Mouse (Mus musculus) urinary bladder, adult 2 months (tissue): Measurements from ENCODE around the gene Cpsf3. TPM values are rescaled to one million over a fixed set of nuclear protein-coding genes. Genes with fewer than 3 reads are reported as not detected.

ENCODE experiments used
- DNase-seq: peaks from one replicate; pipeline ENCODE4 v3.0.0; 2022; ENCODE audit warnings: low spot score
- polyA plus RNA-seq: library from polyadenylated mRNA; depleted of rRNA; stranded (reverse); fragments of >200 nt; gene quantifications from 2 replicates; pipeline ENCODE4 v1.2.3, GENCODE M21; 2012; rRNA removed

The Cpsf3 gene
- polyA plus RNA-seq, 1 experiment, result 52.6 TPM

DNA sequence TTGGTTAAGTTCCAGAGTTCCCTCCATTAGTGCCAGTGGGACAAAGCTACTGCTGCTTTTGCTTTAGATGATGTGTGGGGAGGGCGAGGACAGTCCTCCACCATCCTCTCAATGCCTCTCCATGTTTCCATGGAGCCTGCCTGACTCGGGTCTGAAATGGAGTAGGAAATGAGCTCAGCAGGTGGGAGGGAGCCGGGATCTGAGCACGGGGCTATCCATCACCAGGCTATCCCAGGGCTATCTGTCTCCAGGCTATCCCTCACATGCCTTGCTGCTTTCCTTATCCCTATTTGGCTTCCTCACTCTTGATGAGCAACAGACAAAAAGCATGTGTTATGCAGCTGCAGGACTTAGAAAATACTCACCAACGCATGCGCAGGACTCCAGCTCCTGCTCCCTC is 46.5 kb downstream of the Cpsf3 start:
- no peak for DNase-seq

DNA sequence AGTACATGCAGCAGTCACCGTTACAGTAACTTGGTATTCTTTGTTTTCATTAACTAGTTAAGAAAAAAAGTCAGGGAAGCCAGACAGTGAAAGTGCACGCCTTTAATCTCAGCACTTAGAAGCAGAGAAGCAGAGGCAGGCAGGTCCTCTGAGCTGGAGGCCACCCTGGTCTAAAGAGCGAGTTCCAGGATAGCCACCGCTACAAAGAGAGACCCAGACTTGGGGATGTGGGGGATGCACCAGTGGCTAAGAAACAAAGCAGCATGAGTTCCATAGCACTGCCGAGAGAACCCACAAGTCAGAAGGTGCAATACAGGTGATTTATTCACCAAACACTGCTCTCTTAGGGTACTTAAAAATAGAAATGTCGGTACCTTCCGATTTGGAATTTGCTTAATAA is 47.8 kb downstream of the Cpsf3 start:
- DNase-seq, result no peak

DNA sequence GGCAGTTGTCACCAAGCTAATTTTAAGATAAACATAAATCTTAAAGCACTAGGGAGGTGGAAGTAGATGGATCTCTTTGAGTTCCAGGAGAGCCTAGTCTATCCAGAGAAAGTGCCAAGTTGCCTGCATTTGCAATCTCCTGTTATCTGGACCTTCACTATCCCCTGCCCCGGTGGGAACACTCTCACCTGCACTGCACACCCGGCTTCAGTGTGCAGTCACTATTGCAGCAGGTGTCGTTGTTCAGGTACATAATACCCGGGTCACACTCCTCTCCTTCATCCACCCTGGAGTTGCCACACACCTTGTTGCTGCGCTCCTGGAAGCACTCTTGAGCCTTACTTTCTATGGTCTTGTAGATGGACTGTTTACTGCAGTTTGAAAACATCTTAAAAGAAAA is 48.6 kb downstream of the Cpsf3 start:
- no peak for DNase-seq

DNA sequence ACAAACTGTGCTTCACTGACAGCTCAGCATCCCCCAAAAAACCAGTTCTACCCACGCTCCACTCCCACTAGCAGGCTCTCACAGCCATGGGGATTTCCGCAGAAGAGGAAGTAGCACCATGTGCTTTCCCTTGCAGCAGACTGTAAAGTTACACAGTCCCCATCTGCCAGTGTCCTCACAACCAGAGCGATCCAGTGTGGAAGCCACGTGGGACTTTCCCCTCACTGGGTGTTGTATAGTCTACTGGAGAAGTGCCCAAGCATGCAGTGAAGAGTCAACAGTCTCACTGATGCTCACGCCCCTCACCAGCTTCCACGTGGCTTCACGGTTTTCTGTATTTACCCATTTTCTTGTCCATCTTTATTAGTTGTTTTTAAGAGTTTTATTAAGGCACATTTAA is 50.7 kb downstream of the Cpsf3 start:
- DNase-seq, result no peak

DNA sequence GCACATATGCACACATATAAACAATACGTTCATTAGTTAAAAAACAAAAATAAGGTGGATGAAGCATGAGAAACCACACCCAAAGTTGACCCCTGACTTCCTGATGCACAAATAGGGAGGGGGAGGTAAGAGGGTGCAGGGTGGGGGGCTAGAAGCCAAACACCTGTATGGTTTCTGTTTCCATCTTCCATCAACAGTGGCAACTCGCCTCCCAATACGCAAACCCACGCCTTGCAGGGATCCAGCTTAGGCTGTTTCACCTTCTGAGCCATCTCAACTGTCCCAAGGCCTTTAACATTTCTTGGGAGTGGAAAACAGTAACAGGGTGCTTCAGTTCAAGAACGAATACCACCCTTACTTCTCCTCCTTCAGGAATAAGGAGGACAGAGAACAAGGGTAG is 52.0 kb downstream of the Cpsf3 start:
- no peak for DNase-seq

DNA sequence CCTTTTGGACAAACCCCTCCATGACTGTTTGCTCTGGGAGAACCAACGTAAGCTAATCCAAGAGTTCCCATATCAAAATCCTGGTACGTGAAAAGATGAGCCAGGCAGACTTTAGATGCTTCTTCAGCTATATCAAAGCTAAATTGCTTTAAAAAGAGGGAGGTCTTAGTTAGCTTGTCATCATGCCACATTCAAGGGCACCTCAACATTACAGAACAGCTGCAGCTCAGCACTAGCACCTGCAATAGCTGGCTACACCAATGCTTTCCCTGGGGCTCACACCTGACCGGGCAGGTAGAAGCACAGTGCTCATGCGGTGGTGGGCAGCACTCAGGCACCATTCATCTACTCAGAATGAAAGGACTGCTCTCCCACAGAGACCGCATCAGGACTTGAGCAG is 55.5 kb downstream of the Cpsf3 start:
- no peak for DNase-seq

DNA sequence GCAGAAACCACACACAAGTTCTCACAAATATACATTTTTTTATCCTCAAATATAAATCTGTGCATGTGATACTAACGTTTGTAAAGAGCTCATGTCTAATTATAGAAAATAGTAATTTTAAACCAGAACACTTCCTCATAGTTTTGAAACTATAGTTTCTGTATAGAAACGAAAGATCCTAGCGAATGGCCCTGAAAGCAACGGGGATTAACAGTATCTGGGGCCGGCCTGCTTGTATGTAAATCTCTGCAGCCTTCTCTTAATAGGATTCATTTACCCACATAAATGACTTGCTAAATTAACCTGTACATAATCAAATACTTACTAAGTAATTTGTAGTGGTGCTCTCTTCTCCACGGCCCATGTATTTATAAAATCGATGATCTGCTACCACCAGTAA is 61.8 kb downstream of the Cpsf3 start:
- DNase-seq, result no peak

DNA sequence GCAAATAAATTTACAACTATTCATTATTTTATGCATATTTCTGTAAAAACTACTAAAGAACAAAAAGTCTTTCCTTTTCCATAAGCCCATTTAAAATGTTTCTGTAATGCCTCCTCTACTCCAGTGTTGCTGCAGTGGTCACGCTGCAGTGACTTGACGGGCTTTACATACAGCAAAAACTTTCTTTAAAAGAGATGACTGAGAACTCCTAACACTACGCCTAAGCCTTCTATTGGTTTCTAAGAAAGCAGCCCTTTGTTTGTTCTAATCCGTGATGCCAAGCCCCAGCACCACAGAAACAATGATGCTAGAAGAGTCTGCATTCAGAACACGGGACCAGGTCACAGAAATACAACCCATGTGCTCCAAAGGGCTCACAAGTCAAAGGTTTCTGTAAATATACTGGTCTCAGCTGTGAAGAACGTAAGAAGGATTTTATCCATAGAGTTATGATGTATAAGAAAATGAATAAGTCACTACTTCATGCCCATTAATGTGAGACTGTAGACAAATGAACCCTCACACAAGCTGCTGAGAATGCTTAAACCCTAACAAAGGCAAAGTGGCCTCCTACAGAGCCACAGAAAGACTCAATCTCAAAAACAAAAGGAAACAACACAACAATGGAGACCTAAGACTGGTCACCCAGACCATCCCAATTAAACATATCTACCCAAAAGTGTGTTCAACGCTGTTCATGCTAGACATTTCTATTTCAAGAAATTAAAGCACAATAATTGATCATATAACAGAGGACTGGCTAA is 65.1 kb downstream of the Cpsf3 start:
- DNase-seq, result no peak

DNA sequence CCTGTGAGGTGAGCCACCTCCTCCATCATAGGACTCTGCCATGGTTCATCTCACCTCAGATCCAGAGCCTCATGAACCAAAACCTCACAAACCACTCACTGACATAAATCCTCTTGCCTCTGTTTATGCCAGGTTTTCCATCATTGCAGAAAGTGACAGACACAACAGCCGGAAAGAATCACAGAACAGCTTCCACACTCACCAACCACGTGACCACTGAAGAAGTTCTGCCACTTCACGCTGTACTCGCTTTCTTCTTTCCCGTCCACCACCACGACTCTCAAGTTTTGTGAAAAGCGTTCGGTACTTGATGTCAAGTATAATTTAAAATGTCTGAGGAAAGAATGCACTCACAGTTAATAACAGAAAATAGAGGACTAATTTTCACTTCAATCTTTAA is 68.5 kb downstream of the Cpsf3 start:
- no peak for DNase-seq

DNA sequence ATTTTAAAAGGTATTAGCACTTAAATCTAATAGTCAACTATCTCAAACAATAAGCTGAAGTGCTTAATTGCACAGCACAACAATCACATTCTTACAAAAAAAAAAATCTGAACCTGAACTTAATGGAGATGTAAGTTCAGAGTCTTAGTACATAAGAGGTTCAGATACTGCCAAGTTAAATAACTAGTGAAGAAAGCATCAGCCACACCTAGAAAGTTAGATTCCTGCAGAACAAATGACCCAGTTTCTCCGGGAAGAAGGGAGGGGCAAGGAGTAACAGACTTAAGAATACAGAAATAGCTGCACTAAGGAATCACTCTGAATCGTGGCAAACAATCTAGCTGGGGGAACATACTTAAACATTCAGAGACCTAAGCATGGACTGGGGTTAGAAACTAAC is 77.5 kb downstream of the Cpsf3 start:
- DNase-seq, result no peak

DNA sequence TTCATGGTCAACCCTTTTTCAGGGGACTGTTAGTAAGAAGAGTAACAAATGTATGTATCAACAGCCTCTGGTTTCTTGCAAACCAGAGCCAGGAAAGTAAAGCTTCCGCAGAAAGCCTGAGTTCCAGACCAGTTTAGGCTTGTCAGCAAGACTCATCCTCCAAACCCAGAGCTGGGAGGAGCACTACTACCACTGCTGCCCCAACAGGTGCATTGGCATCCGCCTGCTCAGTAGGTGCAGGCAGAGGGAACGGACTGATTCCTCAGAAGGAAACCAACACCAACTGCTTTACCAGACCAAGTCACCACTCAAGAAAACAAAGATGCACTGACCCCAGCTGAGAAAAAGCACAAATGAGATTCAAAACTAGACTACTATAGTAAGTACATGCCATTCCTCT is 78.0 kb downstream of the Cpsf3 start:
- DNase-seq, result no peak

Other genes with a start within 250 kb of the Cpsf3 start
- 34.5 and 34.6 TPM in 2 replicates for gene Itgb1bp1, start 893 bp downstream of the Cpsf3 start, polyA plus RNA-seq
- 106 and 150 TPM in 2 replicates for gene Iah1, start 31.0 kb downstream of the Cpsf3 start, polyA plus RNA-seq
- gene Adam17, start 88.2 kb downstream of the Cpsf3 start, polyA plus RNA-seq, result 26.5 and 28.8 TPM in 2 replicates
- 195 and 205 TPM in 2 replicates for gene Ywhaq, start 132.2 kb downstream of the Cpsf3 start, polyA plus RNA-seq